Mouse (Mus musculus): ENCODE data around the gene Mag.

GRCm38 (mm10) chr7:30873083-30873482, 41.6 kb downstream of the Mag start:
- TF ChIP-seq MAFK (IDR thresholded peaks at IDR 0.05; ENCODE audit: insufficient read depth, low read depth, low read length) (no peak), CHD2 (IDR thresholded peaks at IDR 0.05; ENCODE audit: low read depth, low read length) (no peak), ZC3H11A (IDR thresholded peaks at IDR 0.05; ENCODE audit: borderline replicate concordance, low read depth, low read length) (no peak)
